Mouse (Mus musculus) neural tube, embryonic 15.5 days (tissue): ENCODE measurements at regions not wholly inside any gene's neighbourhood (a gene's known extent, or its start where the extent isn't known, plus 50 kb on each side); places are given as distances from the start of the nearest gene placed in this dataset.

ENCODE experiments used
- ATAC-seq: fragments of 200-750 bp; cut with Nextera tagmentation; 2 replicates; pipeline ENCODE4 v1.8.0; 2017; ENCODE audit warnings: mild to moderate bottlenecking, moderate TSS enrichment, moderate library complexity; ENCODE audit not compliant: low FRiP score
- H3K27ac ChIP-seq: fragments of 300-500 bp; sonication (generic); replicated peaks from 2 replicates; pipeline ENCODE4 v1.5.1; 2015; ENCODE audit warnings: mild to moderate bottlenecking, inconsistent platforms
- H3K27me3 ChIP-seq: fragments of 300-500 bp; sonication (generic); replicated peaks from 2 replicates; pipeline ENCODE4 v1.6.1; 2015; ENCODE audit warnings: inconsistent platforms
- H3K36me3 ChIP-seq: fragments of 300-500 bp; sonication (generic); 2 replicates; pipeline ENCODE4 v1.6.1; 2015; ENCODE audit warnings: inconsistent platforms
- H3K4me1 ChIP-seq: fragments of 300-500 bp; sonication (generic); 2 replicates; pipeline ENCODE4 v1.6.1; 2015; ENCODE audit warnings: inconsistent platforms
- H3K4me2 ChIP-seq: fragments of 300-500 bp; sonication (generic); 2 replicates; pipeline ENCODE4 v1.6.1; 2015; ENCODE audit warnings: inconsistent platforms, mild to moderate bottlenecking, moderate library complexity
- H3K4me3 ChIP-seq: fragments of 300-500 bp; sonication (generic); replicated peaks from 2 replicates; pipeline ENCODE4 v1.5.1; 2015; ENCODE audit warnings: mild to moderate bottlenecking, inconsistent platforms
- H3K9ac ChIP-seq: fragments of 300-500 bp; sonication (generic); replicated peaks from 2 replicates; pipeline ENCODE4 v1.6.1; 2015; ENCODE audit warnings: mild to moderate bottlenecking, inconsistent platforms
- H3K9me3 ChIP-seq: fragments of 300-500 bp; sonication (generic); replicated peaks from 2 replicates; pipeline ENCODE4 v1.6.1; 2016; ENCODE audit warnings: inconsistent platforms
- WGBS: fragments of 180-500 bp; shearing (Covaris S2); methylation state at CpG from one replicate; pipeline ENCODE4 v1.1.7; 2015; ENCODE audit warnings: mixed read lengths; 5-methylcytosine and 5-hydroxymethylcytosine counted together

DNA sequence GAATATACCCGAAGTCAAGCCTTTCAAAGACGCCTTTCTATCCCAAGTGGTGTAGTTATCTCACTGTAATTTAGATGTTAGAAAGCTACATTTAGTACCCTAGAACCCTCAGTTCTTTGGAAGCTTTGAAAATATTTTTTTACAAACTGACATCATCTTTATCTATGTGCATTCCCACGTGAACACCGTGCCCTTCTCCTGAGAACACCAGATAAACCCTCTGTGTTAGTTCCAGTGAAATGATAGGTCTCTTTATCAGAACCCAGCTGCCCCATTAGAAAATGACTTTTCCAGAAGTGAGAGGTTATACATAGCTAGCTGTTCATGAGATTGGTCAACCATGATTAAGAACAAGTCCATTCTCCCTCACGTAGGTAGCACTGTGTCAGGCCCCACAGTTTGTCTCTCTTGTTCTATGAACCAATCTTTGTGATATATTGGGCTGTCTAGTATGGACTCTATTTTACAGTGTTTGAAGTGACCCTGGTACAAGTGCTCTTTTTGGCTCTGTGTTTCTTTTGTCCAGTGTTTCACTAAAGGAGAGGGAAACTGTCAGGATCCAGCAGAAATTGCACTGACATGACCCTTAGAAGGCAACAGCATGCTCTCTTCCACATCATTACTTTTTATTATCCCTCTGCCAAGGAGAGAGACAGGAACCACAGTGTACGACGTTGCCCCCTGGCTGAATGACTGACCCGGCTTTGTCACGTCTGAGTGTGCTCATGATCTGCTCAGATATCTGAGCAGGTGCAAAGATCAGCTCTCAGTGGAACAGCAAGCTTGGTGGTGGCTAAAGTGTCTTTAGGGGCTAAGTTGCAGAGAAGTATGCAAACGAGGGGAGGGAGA, 1717.9 kb upstream of the Gm7489 start:
- 47% methylated on average over 10 of the region's 10 CpGs for WGBS
- Histone ChIP-seq H3K4me2 (no peak overlapping the region), H3K36me3 (no peaks in the 10 kb centered on the region), H3K27me3 (no peaks in the 10 kb centered on the region), H3K4me1 (peaks cover 5% of the 10 kb centered on the region), H3K9ac (no peak overlapping the region), H3K4me3 (no peak overlapping the region), H3K9me3 (no peaks in the 10 kb centered on the region), H3K27ac (no peak overlapping the region)
- ATAC-seq: no peak

DNA sequence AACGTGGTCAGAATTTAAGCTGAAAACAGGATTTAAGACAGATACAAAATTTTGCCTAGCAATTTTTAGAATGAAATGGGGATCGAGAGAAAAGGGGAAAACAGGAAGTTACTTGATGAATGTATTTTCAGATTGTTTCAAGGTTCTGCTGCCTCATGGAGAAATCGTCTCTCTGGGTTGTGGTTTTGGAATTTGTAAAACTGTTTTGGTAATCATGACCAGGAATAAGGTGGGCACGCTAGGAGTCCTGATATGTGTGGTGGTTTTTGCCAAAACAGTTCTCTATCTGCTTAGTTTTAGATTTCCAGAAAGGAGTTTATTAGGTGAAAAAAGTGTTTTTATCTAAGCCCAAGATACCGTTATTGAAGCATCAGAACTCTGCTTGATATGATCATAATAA, 1716.9 kb upstream of the Gm7489 start:
- H3K9me3 ChIP-seq: no peaks in the 10 kb centered on the region
- H3K27ac ChIP-seq: no peak overlapping the region
- no peak overlapping the region for H3K4me3 ChIP-seq
- ATAC-seq: no peak
- no peak overlapping the region for H3K9ac ChIP-seq
- WGBS: 90% methylated on average over 5 of the region's 5 CpGs
- H3K4me2 ChIP-seq: no peak overlapping the region
- H3K4me1 ChIP-seq: no peaks in the 10 kb centered on the region
- no peaks in the 10 kb centered on the region for H3K27me3 ChIP-seq
- no peaks in the 10 kb centered on the region for H3K36me3 ChIP-seq

DNA sequence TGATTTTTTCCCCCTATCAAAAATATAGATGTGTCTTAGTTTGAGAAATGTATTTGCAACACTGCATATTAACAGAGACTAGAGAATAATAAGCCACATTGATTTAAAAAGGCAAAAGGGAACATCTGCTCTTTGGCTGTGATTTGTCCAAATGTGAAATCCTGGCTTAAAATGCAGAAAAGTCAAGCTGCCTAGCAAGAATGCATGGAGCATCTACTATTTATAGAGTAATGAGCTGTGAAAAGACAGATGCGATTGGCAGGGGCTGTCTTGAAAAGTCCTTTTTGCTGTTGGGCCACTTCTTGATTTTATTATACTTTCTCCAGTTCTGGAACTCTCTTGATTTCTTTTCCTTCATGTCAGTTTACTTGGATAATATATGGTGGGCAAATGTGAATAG, 1707.8 kb upstream of the Gm7489 start:
- WGBS: 78% methylated on average over 1 of the region's 1 CpGs
- Histone ChIP-seq H3K27ac (no peak overlapping the region), H3K9ac (no peak overlapping the region), H3K27me3 (no peaks in the 10 kb centered on the region), H3K4me1 (no peaks in the 10 kb centered on the region), H3K36me3 (no peaks in the 10 kb centered on the region), H3K9me3 (no peaks in the 10 kb centered on the region), H3K4me3 (no peak overlapping the region), H3K4me2 (no peak overlapping the region)
- no peak for ATAC-seq

DNA sequence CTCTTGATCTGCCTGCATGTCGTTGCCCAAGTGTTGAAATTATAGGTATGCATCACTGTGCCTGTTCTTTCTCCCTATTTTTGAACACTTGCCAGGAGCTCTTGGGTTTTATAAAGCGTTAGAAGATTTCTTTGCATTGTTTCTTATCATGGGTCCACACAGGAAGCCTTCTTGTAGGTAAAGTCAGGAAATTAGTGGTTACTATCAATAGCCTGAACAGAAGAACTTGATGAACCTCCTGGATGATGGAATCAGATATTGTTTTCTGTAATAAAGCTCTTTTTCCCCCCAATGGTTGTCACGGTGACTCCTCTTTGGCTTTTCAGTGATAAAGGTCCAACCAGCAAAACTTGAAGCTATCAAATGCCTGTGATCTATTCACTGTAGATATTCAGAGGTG, 1706.0 kb upstream of the Gm7489 start:
- 85% methylated on average over 3 of the region's 3 CpGs for WGBS
- H3K36me3 ChIP-seq: no peaks in the 10 kb centered on the region
- no peak overlapping the region for H3K9ac ChIP-seq
- no peak overlapping the region for H3K4me3 ChIP-seq
- H3K9me3 ChIP-seq: no peaks in the 10 kb centered on the region
- H3K27ac ChIP-seq: no peak overlapping the region
- H3K27me3 ChIP-seq: no peaks in the 10 kb centered on the region
- ATAC-seq: no peak
- no peaks in the 10 kb centered on the region for H3K4me1 ChIP-seq
- no peak overlapping the region for H3K4me2 ChIP-seq

DNA sequence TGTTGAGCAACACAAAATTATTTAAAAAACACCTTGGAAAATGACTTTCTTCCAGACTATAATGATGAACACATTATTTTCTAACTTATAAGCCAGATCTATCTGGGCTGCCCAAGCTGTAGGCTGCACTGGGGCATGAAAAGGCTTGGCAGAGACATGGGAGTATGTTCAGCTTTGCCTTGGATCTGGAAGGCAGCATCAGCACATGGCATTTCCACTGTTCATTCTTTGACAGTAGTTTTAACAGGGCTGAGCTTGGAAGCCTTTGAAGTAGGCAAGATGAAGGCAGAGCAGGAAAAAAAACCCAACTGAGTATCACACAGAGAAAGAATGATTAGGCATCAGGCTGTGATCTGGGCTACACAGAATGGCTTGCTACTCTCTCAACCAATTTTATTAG, 1705.3 kb upstream of the Gm7489 start:
- H3K27ac ChIP-seq: no peak overlapping the region
- no peak overlapping the region for H3K9ac ChIP-seq
- H3K4me2 ChIP-seq: no peak overlapping the region
- no peak for ATAC-seq
- H3K9me3 ChIP-seq: no peaks in the 10 kb centered on the region
- no peaks in the 10 kb centered on the region for H3K36me3 ChIP-seq
- no peaks in the 10 kb centered on the region for H3K27me3 ChIP-seq
- H3K4me1 ChIP-seq: no peaks in the 10 kb centered on the region
- no peak overlapping the region for H3K4me3 ChIP-seq

DNA sequence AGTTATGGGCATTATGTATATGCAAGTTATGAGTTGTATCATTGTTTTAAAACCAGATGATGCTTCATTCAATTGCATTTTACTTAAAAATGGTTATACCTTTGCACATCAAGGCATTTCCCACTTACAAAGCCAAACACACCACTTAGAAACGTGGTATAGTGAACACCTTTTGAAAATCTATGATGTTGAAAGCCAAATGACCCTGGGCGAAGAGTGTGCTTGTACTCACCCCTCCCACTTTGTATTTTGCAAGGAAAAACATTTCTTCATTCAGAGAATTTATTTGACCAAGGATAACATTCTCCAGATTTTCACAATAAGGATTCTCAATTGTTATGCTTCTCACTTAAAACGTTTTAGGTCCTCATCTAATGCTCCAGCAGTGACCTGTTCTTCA, 1693.5 kb upstream of the Gm7489 start:
- Histone ChIP-seq H3K36me3 (no peaks in the 10 kb centered on the region), H3K9me3 (no peaks in the 10 kb centered on the region), H3K4me1 (no peaks in the 10 kb centered on the region), H3K4me3 (no peak overlapping the region), H3K27ac (no peak overlapping the region), H3K9ac (no peak overlapping the region), H3K4me2 (no peak overlapping the region), H3K27me3 (no peaks in the 10 kb centered on the region)
- no peak for ATAC-seq
- WGBS: 70% methylated on average over 3 of the region's 3 CpGs

DNA sequence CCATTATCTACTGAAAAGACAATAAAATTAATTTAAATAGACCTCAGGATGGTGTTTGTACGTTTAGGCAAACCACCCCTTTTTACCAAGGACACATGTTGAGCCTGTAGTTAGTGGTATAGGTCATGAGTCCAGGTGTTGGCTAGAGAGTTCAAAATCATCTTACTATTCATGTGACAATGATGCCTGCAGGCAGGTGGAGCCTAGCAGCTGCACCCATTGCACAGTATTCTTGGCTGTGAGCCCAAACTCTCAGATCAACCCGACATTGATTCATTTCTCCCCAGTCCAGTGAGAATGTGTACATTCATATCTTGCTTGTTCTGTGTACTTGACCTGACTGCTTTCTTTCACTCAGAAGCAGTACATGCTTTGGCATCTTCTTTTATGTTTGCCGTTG, 1677.4 kb upstream of the Gm7489 start:
- Histone ChIP-seq H3K27ac (no peak overlapping the region), H3K9ac (no peak overlapping the region), H3K9me3 (0 out of 2 replicates have a peak, but pooled peaks cover 2% of the 10 kb centered on the region), H3K36me3 (no peaks in the 10 kb centered on the region), H3K4me1 (no peaks in the 10 kb centered on the region), H3K4me3 (no peak overlapping the region), H3K27me3 (no peaks in the 10 kb centered on the region), H3K4me2 (no peak overlapping the region)
- 72% methylated on average over 3 of the region's 3 CpGs for WGBS
- ATAC-seq: no peak

DNA sequence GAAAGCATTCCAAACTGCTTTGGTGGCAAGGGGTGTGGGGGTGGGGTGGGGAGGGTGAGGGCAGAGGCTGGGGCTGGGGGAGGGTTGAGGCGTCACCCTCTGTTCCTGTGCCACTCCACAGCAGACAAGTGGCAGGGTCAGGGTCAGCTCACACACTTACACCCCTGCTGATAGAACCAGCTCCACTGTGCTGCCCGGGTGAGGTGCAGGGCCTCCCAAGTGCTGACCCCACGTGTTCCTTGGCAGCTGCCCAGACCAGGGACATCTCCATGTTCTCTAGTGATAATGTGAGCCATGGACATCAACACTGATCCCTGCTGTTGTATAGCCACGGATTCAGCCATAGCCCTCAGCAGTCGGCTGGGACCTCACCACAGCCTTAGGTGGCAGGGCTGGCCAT, 1652.3 kb upstream of the Gm7489 start:
- H3K9ac ChIP-seq: no peak overlapping the region
- no peaks in the 10 kb centered on the region for H3K36me3 ChIP-seq
- H3K27me3 ChIP-seq: no peaks in the 10 kb centered on the region
- H3K9me3 ChIP-seq: no peaks in the 10 kb centered on the region
- no peak overlapping the region for H3K4me2 ChIP-seq
- ATAC-seq: no peak
- H3K4me1 ChIP-seq: no peaks in the 10 kb centered on the region
- WGBS: 93% methylated on average over 5 of the region's 5 CpGs
- no peak overlapping the region for H3K4me3 ChIP-seq
- H3K27ac ChIP-seq: no peak overlapping the region

DNA sequence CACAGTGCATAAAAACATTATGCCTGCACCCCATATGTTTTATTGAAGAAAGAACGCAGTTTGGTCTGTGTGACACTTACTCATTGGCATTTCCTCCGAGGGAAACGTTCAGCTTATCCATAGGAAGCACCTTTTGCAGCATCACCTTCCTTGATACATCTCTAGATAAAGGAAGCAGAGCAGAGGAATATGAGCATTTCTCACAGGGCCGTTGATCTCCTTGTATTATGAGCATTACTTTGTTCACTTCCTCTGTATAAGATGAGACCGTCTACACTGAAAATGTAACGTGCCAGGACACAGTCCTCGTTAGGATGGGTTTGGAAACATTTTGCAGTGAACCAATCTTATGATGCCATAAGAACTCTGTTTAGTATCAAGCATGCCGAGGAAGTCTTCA, 1648.5 kb upstream of the Gm7489 start:
- ATAC-seq: no peak
- no peaks in the 10 kb centered on the region for H3K9me3 ChIP-seq
- no peak overlapping the region for H3K4me3 ChIP-seq
- H3K36me3 ChIP-seq: no peaks in the 10 kb centered on the region
- H3K27ac ChIP-seq: no peak overlapping the region
- H3K9ac ChIP-seq: no peak overlapping the region
- H3K4me1 ChIP-seq: no peaks in the 10 kb centered on the region
- 73% methylated on average over 8 of the region's 8 CpGs for WGBS
- no peaks in the 10 kb centered on the region for H3K27me3 ChIP-seq
- no peak overlapping the region for H3K4me2 ChIP-seq

DNA sequence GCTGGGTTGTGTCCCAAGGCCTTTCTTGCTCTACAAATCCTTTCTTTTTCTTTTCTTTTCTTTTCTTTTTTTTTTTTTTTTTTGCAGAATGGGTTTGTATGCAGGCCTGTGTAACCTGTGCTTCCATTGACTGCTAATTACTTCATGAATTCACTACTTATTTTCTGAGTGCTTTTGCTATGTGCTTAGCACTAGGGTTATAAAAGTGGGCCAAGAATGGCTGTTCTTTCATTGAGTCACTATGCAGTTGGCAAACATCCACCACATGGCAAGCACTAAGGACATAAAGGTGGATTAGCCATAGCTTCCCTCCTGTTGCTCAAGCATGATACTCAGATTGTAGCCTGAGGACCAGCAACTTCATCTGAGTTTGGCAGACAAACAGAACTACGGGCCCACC, 1641.8 kb upstream of the Gm7489 start:
- H3K4me2 ChIP-seq: no peak overlapping the region

More for the DNA sequence above, 1641.8 kb upstream of the Gm7489 start:
- no peaks in the 10 kb centered on the region for H3K27me3 ChIP-seq
- H3K36me3 ChIP-seq: no peaks in the 10 kb centered on the region
- no peaks in the 10 kb centered on the region for H3K9me3 ChIP-seq
- no peak overlapping the region for H3K9ac ChIP-seq
- ATAC-seq: no peak
- no peak overlapping the region for H3K27ac ChIP-seq
- H3K4me3 ChIP-seq: no peak overlapping the region
- 90% methylated on average over 1 of the region's 1 CpGs for WGBS
- no peaks in the 10 kb centered on the region for H3K4me1 ChIP-seq
